Mouse (Mus musculus) lung, postnatal 0 days (tissue): ENCODE data around the gene Ace. TPM values are rescaled to one million over a fixed set of nuclear protein-coding genes. Genes with fewer than 3 reads are reported as not detected.
A peak's percentile ranks its signal among the peaks of the same experiment; 100 is the strongest.

Source experiments
- ATAC-seq: fragments of 200-750 bp; cut with Nextera tagmentation; 2 replicates; pipeline ENCODE4 v1.8.0; 2017; ENCODE audit warnings: moderate library complexity
- DNase-seq: peaks from one replicate; pipeline ENCODE4 v3.0.0-alpha.2; 2016; ENCODE audit warnings: low spot score
- H3K27ac ChIP-seq: fragments of 300-500 bp; sonication (generic); 2 replicates; pipeline ENCODE4 v1.5.1; 2014; ENCODE audit warnings: antibody characterized with exemption, mild to moderate bottlenecking, low read length, mixed read lengths
- H3K27me3 ChIP-seq: fragments of 300-500 bp; sonication (generic); replicated peaks from 2 replicates; pipeline ENCODE4 v1.6.1; 2014; ENCODE audit warnings: low read length, mixed read lengths; ENCODE audit not compliant: insufficient read depth
- H3K36me3 ChIP-seq: fragments of 300-500 bp; sonication (generic); 2 replicates; pipeline ENCODE4 v1.6.1; 2014; ENCODE audit warnings: low read length, mixed read lengths; ENCODE audit not compliant: insufficient read depth
- H3K4me1 ChIP-seq: fragments of 300-500 bp; sonication (generic); 2 replicates; pipeline ENCODE4 v1.6.1; 2014; ENCODE audit warnings: antibody characterized with exemption, low read depth, low read length, mixed read lengths; ENCODE audit not compliant: insufficient read depth
- H3K4me2 ChIP-seq: fragments of 300-500 bp; sonication (generic); replicated peaks from 2 replicates; pipeline ENCODE4 v1.6.1; 2014; ENCODE audit warnings: low read depth, mild to moderate bottlenecking, low read length, moderate library complexity, mixed read lengths
- H3K4me3 ChIP-seq: fragments of 300-500 bp; sonication (generic); 2 replicates; pipeline ENCODE4 v1.5.1; 2014; ENCODE audit warnings: low read depth, low read length
- H3K9ac ChIP-seq: fragments of 300-500 bp; sonication (generic); replicated peaks from 2 replicates; pipeline ENCODE4 v1.6.1; 2014; ENCODE audit warnings: low read depth, mild to moderate bottlenecking
- H3K9me3 ChIP-seq: fragments of 300-500 bp; sonication (generic); 2 replicates; pipeline ENCODE4 v1.6.1; 2016; ENCODE audit warnings: low read length, mixed read lengths
- CTCF ChIP-seq: IDR thresholded peaks from 2 replicates; pipeline ENCODE4 v1.5.1; 2016; ENCODE audit warnings: antibody characterized with exemption, mild to moderate bottlenecking
- EP300 ChIP-seq: IDR thresholded peaks from 2 replicates; pipeline ENCODE4 v1.6.1; 2016; ENCODE audit warnings: antibody characterized with exemption, mild to moderate bottlenecking, control low read depth
- whole genome bisulfite sequencing: fragments of 180-500 bp; shearing (Covaris S2); extraction: QIAGEN DNeasy Blood & Tissue Kit; methylation state at CpG from one replicate; pipeline ENCODE4 v1.1.7; 2014; 5-methylcytosine and 5-hydroxymethylcytosine counted together
- polyA plus RNA-seq: library from polyadenylated mRNA; unstranded; fragments of >200 nt; fragmentation: Nextera tagmentation; extraction: Ambion mirVana; gene quantifications from 2 replicates; pipeline ENCODE4 v1.2.1, GENCODE M21; 2015

Gene Ace
- polyA plus RNA-seq, 1 experiment from 2014 or later, result 73.6 TPM

GRCm38 (mm10) chr11:106033491-106033919 lies 65.8 kb downstream of the Ace start:
- 27% methylated on average over 11 of the region's 11 CpGs for WGBS
- Histone ChIP-seq H3K9ac (0 out of 2 replicates have a peak overlapping the region, but pooled peaks have one; percentile 12), H3K27ac (peak overlapping the region; percentile 89), H3K4me1 (peaks cover 14% of the 10 kb centered on the region; the same call in 1 of the 2 replicates), H3K27me3 (no peaks in the 10 kb centered on the region), H3K36me3 (no peaks in the 10 kb centered on the region), H3K4me2 (peak overlapping the region; percentile 45), H3K4me3 (peak overlapping the region; percentile 12; the same call in 1 of the 2 replicates), H3K9me3 (no peaks in the 10 kb centered on the region)
- ATAC-seq (peak; percentile 10; the same call in 1 of the 2 replicates), DNase-seq (peak; percentile 66)
- no peak for TF ChIP-seq EP300

GRCm38 (mm10) chr11:106034986-106035385 lies 67.2 kb downstream of the Ace start:
- 79% methylated on average over 9 of the region's 9 CpGs for WGBS
- H3K4me2 ChIP-seq, result no peak overlapping the region
- H3K36me3 ChIP-seq, result no peaks in the 10 kb centered on the region
- no peak for TF ChIP-seq CTCF
- TF ChIP-seq EP300, result no peak
- ATAC-seq (no peak), DNase-seq (no peak)
- H3K27ac ChIP-seq, result no peak overlapping the region
- peaks cover 14% of the 10 kb centered on the region; the same call in 1 of the 2 replicates for H3K4me1 ChIP-seq
- H3K9me3 ChIP-seq, result no peaks in the 10 kb centered on the region
- no peaks in the 10 kb centered on the region for H3K27me3 ChIP-seq
- H3K9ac ChIP-seq, result no peak overlapping the region
- H3K4me3 ChIP-seq, result no peak overlapping the region

- peak within 1 kb of the TSS; percentile 96 for H3K4me3 ChIP-seq
- no peaks in the 10 kb centered on the region for H3K36me3 ChIP-seq
- H3K9ac ChIP-seq, result peak within 1 kb of the TSS; percentile 82
- no peak for TF ChIP-seq CTCF
- no peak; the same call in 1 of the 2 replicates for TF ChIP-seq EP300
- WGBS, result under 1% methylated on average over 65 of the region's 66 CpGs
- ATAC-seq (peak; percentile 99), DNase-seq (peak; percentile 99)
- peak within 1 kb of the TSS; percentile 90 for H3K27ac ChIP-seq
- no peaks in the 10 kb centered on the region for H3K9me3 ChIP-seq
- H3K27me3 ChIP-seq, result no peaks in the 10 kb centered on the region
- peaks cover 14% of the 10 kb centered on the region; the same call in 1 of the 2 replicates for H3K4me1 ChIP-seq
- peak within 1 kb of the TSS; percentile 84 for H3K4me2 ChIP-seq
These were observed 69.0 kb downstream of the Ace start, which contains the start of gene Dcaf7 for GRCm38 (mm10) chr11:106036548-106037417. Dcaf7 (plus strand) TSS chr11:106036872.

- no peaks in the 10 kb centered on the region for H3K9me3 ChIP-seq
- no peaks in the 10 kb centered on the region for H3K36me3 ChIP-seq
- no peaks in the 10 kb centered on the region for H3K27me3 ChIP-seq
- peak overlapping the region; percentile 96 for H3K4me3 ChIP-seq
- H3K9ac ChIP-seq, result peak overlapping the region; percentile 82
- H3K4me1 ChIP-seq, result peaks cover 14% of the 10 kb centered on the region; the same call in 1 of the 2 replicates
- H3K27ac ChIP-seq, result peak overlapping the region; percentile 90
- DNase-seq (peak; percentile 74), ATAC-seq (no peak)
- peak overlapping the region; percentile 84 for H3K4me2 ChIP-seq
- TF ChIP-seq EP300 (no peak), CTCF (peak; percentile 26; the same call in 1 of the 2 replicates)
- under 1% methylated on average over 13 of the region's 13 CpGs for WGBS
These were observed 69.6 kb downstream of the Ace start for GRCm38 (mm10) chr11:106037418-106037751.

Other genes starting within 250 kb of the Ace start
- gene Cyb561, start 14.6 kb upstream of the Ace start, polyA plus RNA-seq, result 70.5 and 72.2 TPM in 2 replicates
- 2.0 and 2.1 TPM in 2 replicates for gene Ace3, start 26.7 kb downstream of the Ace start, polyA plus RNA-seq
- 0.14 and 0.32 TPM in 2 replicates for gene Kcnh6, start 40.2 kb downstream of the Ace start, polyA plus RNA-seq
- gene Dcaf7, start 68.9 kb downstream of the Ace start, polyA plus RNA-seq, result 26.6 and 28.9 TPM in 2 replicates
- gene Taco1, start 98.1 kb downstream of the Ace start, polyA plus RNA-seq, result 5.1 and 5.7 TPM in 2 replicates
- 25.3 and 26.0 TPM in 2 replicates for gene Map3k3, start 116.7 kb downstream of the Ace start, polyA plus RNA-seq
- gene Gm10840, start 192.9 kb downstream of the Ace start, polyA plus RNA-seq, result not detected in 2 replicates
- gene Limd2, start 192.9 kb downstream of the Ace start, polyA plus RNA-seq, result 225 and 226 TPM in 2 replicates
- gene Strada, start 234.2 kb downstream of the Ace start, polyA plus RNA-seq, result 14.9 and 15.4 TPM in 2 replicates
- gene Ccdc47, start 248.4 kb downstream of the Ace start, polyA plus RNA-seq, result 67.7 and 71.1 TPM in 2 replicates
- 35.3 and 38.4 TPM in 2 replicates for gene Ddx42, start 249.0 kb downstream of the Ace start, polyA plus RNA-seq